Mouse (Mus musculus) kidney, adult 2 months (tissue): ENCODE data around the gene Ms4a13. TPM values are rescaled to one million over a fixed set of nuclear protein-coding genes. Genes with fewer than 3 reads are reported as not detected.
A peak's percentile ranks its signal among the peaks of the same experiment; 100 is the strongest.

Experiments used
- DNase-seq: peaks from one replicate; pipeline ENCODE4 v3.0.0; 2021
- H3K27ac ChIP-seq: fragments of 200-500 bp; 2 replicates; pipeline ENCODE4 v1.5.1; 2012; ENCODE audit warnings: low read depth, low read length, control low read depth, inconsistent platforms; ENCODE audit not compliant: insufficient read depth
- H3K27me3 ChIP-seq: fragments of 200-500 bp; replicated peaks from 2 replicates; pipeline ENCODE4 v1.6.1; 2012; ENCODE audit warnings: mild to moderate bottlenecking, moderate library complexity, low read length, inconsistent platforms; ENCODE audit not compliant: control insufficient read depth, insufficient read depth
- H3K36me3 ChIP-seq: fragments of 200-500 bp; 2 replicates; pipeline ENCODE4 v1.6.1; 2012; ENCODE audit warnings: mild to moderate bottlenecking, moderate library complexity, low read length, inconsistent platforms; ENCODE audit not compliant: control insufficient read depth, insufficient read depth
- H3K4me1 ChIP-seq: fragments of 200-500 bp; 2 replicates; pipeline ENCODE4 v1.6.1; 2011; ENCODE audit warnings: low read length; ENCODE audit not compliant: control insufficient read depth, insufficient read depth
- H3K4me3 ChIP-seq: fragments of 200-500 bp; 2 replicates; pipeline ENCODE4 v1.5.1; 2011; ENCODE audit warnings: mild to moderate bottlenecking, low read depth, low read length, control low read depth; ENCODE audit not compliant: insufficient read depth
- CTCF ChIP-seq: fragments of 200-500 bp; conservative IDR thresholded peaks from 2 replicates; pipeline ENCODE4 v1.5.1; 2011; ENCODE audit warnings: low read depth, mild to moderate bottlenecking, control low read depth, low read length, moderate library complexity, mixed read lengths; ENCODE audit not compliant: insufficient read depth, insufficient read length
- POLR2A ChIP-seq: fragments of 200-500 bp; IDR thresholded peaks from one replicate; pipeline ENCODE4 v1.6.1; 2011; ENCODE audit warnings: low read depth, low read length, control low read depth
- WGBS: fragments of 180-500 bp; shearing (Covaris S2); methylation state at CpG from one replicate; pipeline ENCODE4 v1.1.7; 2018; 5-methylcytosine and 5-hydroxymethylcytosine counted together
- polyA plus RNA-seq: library from polyadenylated mRNA; depleted of rRNA; stranded (reverse); fragments of >200 nt; gene quantifications from 2 replicates; pipeline ENCODE4 v1.2.3, GENCODE M21; 2012; rRNA removed

Gene Ms4a13
- polyA plus RNA-seq, result not detected in 2 replicates

- TF ChIP-seq POLR2A, result no peak
- TF ChIP-seq CTCF, result no peak
- H3K4me3 ChIP-seq, result no peak within 1 kb of the TSS
- DNase-seq, result no peak
- WGBS, result 63% methylated on average over 12 of the region's 12 CpGs
- H3K27ac ChIP-seq, result no peak within 1 kb of the TSS
- no peaks in the 10 kb centered on the region for H3K4me1 ChIP-seq
- H3K27me3 ChIP-seq, result no peaks in the 10 kb centered on the region
- H3K36me3 ChIP-seq, result no peaks in the 10 kb centered on the region
Observed at GRCm38 (mm10) chr19:11196546-11196945, at the start of gene Ms4a13. Gene Ms4a13, minus strand, starts transcription at chr19:11196737.

- peak; percentile 8 for DNase-seq
- H3K27me3 ChIP-seq, result no peaks in the 10 kb centered on the region
- H3K36me3 ChIP-seq, result no peaks in the 10 kb centered on the region
- TF ChIP-seq POLR2A, result no peak
- no peak for TF ChIP-seq CTCF
- H3K4me3 ChIP-seq, result no peak overlapping the region
- H3K27ac ChIP-seq, result no peak overlapping the region
- H3K4me1 ChIP-seq, result no peaks in the 10 kb centered on the region
Observed at GRCm38 (mm10) chr19:11244230-11244629, 47.7 kb upstream of the Ms4a13 start.

GRCm38 (mm10) chr19:11242560-11242959, 46.0 kb upstream of the Ms4a13 start:
- Histone ChIP-seq H3K36me3 (no peaks in the 10 kb centered on the region), H3K27ac (no peak overlapping the region), H3K27me3 (no peaks in the 10 kb centered on the region), H3K4me1 (no peaks in the 10 kb centered on the region), H3K4me3 (no peak overlapping the region)
- DNase-seq, result no peak
- WGBS, result 60% methylated on average over 5 of the region's 5 CpGs
- TF ChIP-seq CTCF (no peak), POLR2A (no peak)

- no peaks in the 10 kb centered on the region for H3K4me1 ChIP-seq
- no peak for DNase-seq
- no peak for TF ChIP-seq POLR2A
- no peak for TF ChIP-seq CTCF
- no peaks in the 10 kb centered on the region for H3K36me3 ChIP-seq
- H3K4me3 ChIP-seq, result no peak overlapping the region
- no peaks in the 10 kb centered on the region for H3K27me3 ChIP-seq
- H3K27ac ChIP-seq, result no peak overlapping the region
Observed at GRCm38 (mm10) chr19:11235820-11236219, 39.3 kb upstream of the Ms4a13 start.

GRCm38 (mm10) chr19:11234921-11235735, 38.6 kb upstream of the Ms4a13 start:
- WGBS, result 65% methylated on average over 5 of the region's 5 CpGs
- TF ChIP-seq POLR2A (no peak), CTCF (no peak)
- no peak overlapping the region for H3K27ac ChIP-seq

GRCm38 (mm10) chr19:11234244-11234643, 37.7 kb upstream of the Ms4a13 start:
- Histone ChIP-seq H3K27me3 (no peaks in the 10 kb centered on the region), H3K4me3 (no peak overlapping the region), H3K4me1 (no peaks in the 10 kb centered on the region), H3K36me3 (no peaks in the 10 kb centered on the region), H3K27ac (no peak overlapping the region)
- no peak for DNase-seq
- TF ChIP-seq POLR2A, result no peak
- TF ChIP-seq CTCF, result no peak
- 62% methylated on average over 5 of the region's 5 CpGs for WGBS

More at GRCm38 (mm10) chr19:11234921-11235735, 38.6 kb upstream of the Ms4a13 start:
- H3K4me3 ChIP-seq, result no peak overlapping the region
- no peaks in the 10 kb centered on the region for H3K27me3 ChIP-seq
- H3K36me3 ChIP-seq, result no peaks in the 10 kb centered on the region
- H3K4me1 ChIP-seq, result no peaks in the 10 kb centered on the region
- DNase-seq, result no peak

GRCm38 (mm10) chr19:11232348-11232747, 35.8 kb upstream of the Ms4a13 start, which contains the start of gene Ms4a12:
Gene Ms4a12, minus strand, starts transcription at chr19:11232448.
- no peak within 1 kb of the TSS for H3K4me3 ChIP-seq
- no peak within 1 kb of the TSS for H3K27ac ChIP-seq
- no peak for DNase-seq
- no peaks in the 10 kb centered on the region for H3K36me3 ChIP-seq
- H3K4me1 ChIP-seq, result no peaks in the 10 kb centered on the region
- no peaks in the 10 kb centered on the region for H3K27me3 ChIP-seq
- WGBS, result 69% methylated on average over 5 of the region's 5 CpGs
- no peak for TF ChIP-seq CTCF
- no peak for TF ChIP-seq POLR2A
